Mouse (Mus musculus) limb, embryonic 14.5 days (tissue): Measurements from ENCODE around the gene Wap. TPM values are rescaled to one million over a fixed set of nuclear protein-coding genes. Genes with fewer than 3 reads are reported as not detected.

Source experiments
- ATAC-seq: fragments of 200-750 bp; cut with Nextera tagmentation; 2 replicates; pipeline ENCODE4 v1.8.0; 2017; ENCODE audit warnings: low read depth, moderate number of reproducible peaks, moderate TSS enrichment; ENCODE audit not compliant: low FRiP score
- DNase-seq: peaks from one replicate; pipeline ENCODE4 v3.0.0-alpha.2; 2015; ENCODE audit warnings: low spot score
- H3K27ac ChIP-seq: fragments of 300-500 bp; sonication (generic); replicated peaks from 2 replicates; pipeline ENCODE4 v1.5.1; 2014; ENCODE audit warnings: low read depth, mild to moderate bottlenecking, low read length, moderate library complexity, mixed read lengths
- H3K27me3 ChIP-seq: fragments of 300-500 bp; sonication (generic); 2 replicates; pipeline ENCODE4 v1.6.1; 2014; ENCODE audit warnings: low read length, mixed read lengths; ENCODE audit not compliant: control insufficient read depth, insufficient read depth
- H3K36me3 ChIP-seq: fragments of 300-500 bp; sonication (generic); 2 replicates; pipeline ENCODE4 v1.6.1; 2014; ENCODE audit warnings: mild to moderate bottlenecking, low read length, moderate library complexity, mixed read lengths; ENCODE audit not compliant: control insufficient read depth, insufficient read depth
- H3K4me1 ChIP-seq: fragments of 300-500 bp; sonication (generic); 2 replicates; pipeline ENCODE4 v1.6.1; 2014; ENCODE audit warnings: antibody characterized with exemption, low read length, mixed read lengths; ENCODE audit not compliant: control insufficient read depth, insufficient read depth
- H3K4me2 ChIP-seq: fragments of 300-500 bp; sonication (generic); replicated peaks from 2 replicates; pipeline ENCODE4 v1.6.1; 2014; ENCODE audit warnings: low read depth, mild to moderate bottlenecking, low read length, moderate library complexity; ENCODE audit not compliant: severe bottlenecking
- H3K4me3 ChIP-seq: fragments of 300-500 bp; sonication (generic); replicated peaks from 2 replicates; pipeline ENCODE4 v1.5.1; 2014; ENCODE audit warnings: low read length
- H3K9ac ChIP-seq: fragments of 300-500 bp; sonication (generic); 2 replicates; pipeline ENCODE4 v1.6.1; 2014; ENCODE audit warnings: mild to moderate bottlenecking, low read depth, low read length, moderate library complexity; ENCODE audit not compliant: severe bottlenecking
- H3K9me3 ChIP-seq: fragments of 300-500 bp; sonication (generic); 2 replicates; pipeline ENCODE4 v1.6.1; 2016; ENCODE audit warnings: low read length; ENCODE audit not compliant: control insufficient read depth
- POLR2A ChIP-seq: fragments of 200-500 bp; IDR thresholded peaks from 2 replicates; pipeline ENCODE4 v1.8.0; 2012; ENCODE audit warnings: inconsistent platforms, mild to moderate bottlenecking, moderate library complexity, borderline replicate concordance; ENCODE audit not compliant: insufficient read depth, insufficient read length; ENCODE audit errors: extremely low read depth
- WGBS: fragments of 180-500 bp; shearing (Covaris S2); extraction: QIAGEN DNeasy Blood & Tissue Kit; methylation state at CpG from one replicate; pipeline ENCODE4 v1.1.7; 2014; 5-methylcytosine and 5-hydroxymethylcytosine counted together
- polyA plus RNA-seq, 2 experiments: library from polyadenylated mRNA; depleted of rRNA in 1 of 2; stranded (reverse) in 1 of 2; unstranded in 1 of 2; fragments of >200 nt; fragmentation: Nextera tagmentation in 1 of 2; extraction: Ambion mirVana in 1 of 2; gene quantifications; 2 replicates each; pipeline versions ENCODE4 v1.2.1 to v1.2.3; 2012 to 2014

Wap gene
- polyA plus RNA-seq, 2 experiments = not detected

DNA sequence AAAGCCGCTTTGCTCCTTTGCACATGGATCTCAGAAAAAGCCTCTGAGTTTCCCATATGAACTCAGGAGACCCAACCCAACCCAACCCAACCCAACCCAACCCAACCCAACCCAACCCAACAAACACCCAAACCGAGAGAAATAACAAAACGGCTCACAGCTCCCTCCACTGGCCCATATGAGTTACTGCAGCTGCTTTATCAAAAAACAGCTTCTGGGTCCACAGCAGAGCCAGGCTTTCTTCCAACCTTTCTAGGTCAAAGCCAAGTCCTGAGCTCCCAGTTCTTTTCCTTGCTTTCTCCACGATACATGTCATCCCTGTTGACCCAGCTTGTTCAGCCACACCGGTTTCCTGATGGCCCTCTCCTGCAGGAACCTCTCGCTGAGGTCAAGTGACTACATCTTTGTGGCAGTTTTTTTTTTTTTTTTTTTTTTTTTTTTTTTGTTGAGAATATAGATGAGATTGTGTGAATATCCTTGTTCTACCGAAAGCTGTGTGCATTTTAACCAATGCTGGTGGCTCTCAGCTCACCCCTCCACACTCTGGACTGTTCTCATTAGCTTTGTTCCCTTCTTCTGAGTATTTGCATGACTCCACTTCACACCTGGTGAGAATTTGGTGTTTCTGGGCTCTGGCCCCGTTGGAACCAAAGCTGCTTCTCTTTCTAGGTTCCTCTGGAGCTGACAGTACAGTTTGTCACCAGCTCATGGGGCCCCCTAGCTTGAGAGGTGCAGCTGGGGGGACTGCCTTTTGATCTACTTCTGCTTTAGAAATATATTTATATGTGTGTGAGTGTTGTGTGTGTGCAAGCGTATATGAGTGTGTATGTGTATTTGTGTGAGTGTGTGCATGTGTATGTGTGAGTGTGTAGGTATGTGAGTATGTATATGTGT, 9.6 kb upstream of the Wap start:
- H3K27ac ChIP-seq = no peak overlapping the region
- no peaks in the 10 kb centered on the region for H3K4me1 ChIP-seq
- DNase-seq (no peak), ATAC-seq (no peak)
- no peak overlapping the region for H3K9ac ChIP-seq
- no peaks in the 10 kb centered on the region for H3K27me3 ChIP-seq
- no peaks in the 10 kb centered on the region for H3K36me3 ChIP-seq
- no peak overlapping the region for H3K4me2 ChIP-seq
- WGBS = 61% methylated on average over 9 of the region's 9 CpGs
- no peak for TF ChIP-seq POLR2A
- H3K4me3 ChIP-seq = no peak overlapping the region
- H3K9me3 ChIP-seq = no peaks in the 10 kb centered on the region

DNA sequence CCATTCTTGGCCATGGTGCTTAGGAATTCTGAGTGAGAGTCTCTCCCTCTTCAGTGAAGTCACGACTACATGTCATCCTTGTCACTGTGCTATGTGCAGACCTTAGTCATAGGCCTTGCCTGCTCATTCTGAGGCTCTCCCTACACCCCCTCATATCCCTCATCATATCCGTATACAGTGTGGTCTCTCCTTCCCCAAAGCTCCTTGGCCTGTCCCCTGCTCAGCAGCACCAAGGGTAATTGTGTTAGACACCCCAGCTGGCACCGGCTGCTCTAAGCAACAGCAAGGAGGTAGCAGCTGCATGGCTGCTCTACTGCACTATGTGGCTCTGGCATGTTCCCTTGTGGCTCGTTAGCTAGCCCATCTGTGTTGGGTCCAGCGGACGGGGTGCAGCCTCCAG, 6.1 kb upstream of the Wap start:
- H3K4me2 ChIP-seq = no peak overlapping the region
- TF ChIP-seq POLR2A = no peak
- no peaks in the 10 kb centered on the region for H3K27me3 ChIP-seq
- H3K9ac ChIP-seq = no peak overlapping the region
- no peaks in the 10 kb centered on the region for H3K36me3 ChIP-seq
- H3K27ac ChIP-seq = no peak overlapping the region
- H3K9me3 ChIP-seq = no peaks in the 10 kb centered on the region
- 68% methylated on average over 6 of the region's 6 CpGs for WGBS
- DNase-seq = peak; percentile 20
- no peak overlapping the region for H3K4me3 ChIP-seq
- peak; percentile 44; the same call in 1 of the 2 replicates for ATAC-seq
- H3K4me1 ChIP-seq = no peaks in the 10 kb centered on the region

DNA sequence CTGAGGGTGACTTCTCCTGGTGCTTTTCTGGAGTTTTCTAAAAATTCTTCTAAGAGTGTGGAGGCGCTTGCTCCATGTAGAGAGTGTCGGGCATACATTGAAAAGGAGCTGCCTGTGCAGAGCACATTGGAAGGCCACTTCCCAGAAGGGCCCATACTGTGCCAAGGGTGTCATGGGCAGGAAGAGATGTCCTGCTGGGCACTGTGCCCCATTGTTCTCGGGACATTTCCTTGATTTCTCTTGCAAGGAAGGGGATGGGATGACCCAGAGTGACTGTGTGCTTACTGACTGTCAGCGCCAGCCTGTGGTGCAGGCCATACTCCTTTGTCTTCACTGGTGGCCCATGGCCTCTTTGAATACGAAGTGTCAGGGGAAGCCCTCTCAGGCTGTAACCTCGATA, 635 bp upstream of the Wap start:
- Histone ChIP-seq H3K9ac (no peak overlapping the region), H3K4me2 (no peak overlapping the region), H3K36me3 (no peaks in the 10 kb centered on the region), H3K9me3 (no peaks in the 10 kb centered on the region), H3K4me1 (no peaks in the 10 kb centered on the region), H3K27ac (no peak overlapping the region), H3K4me3 (no peak overlapping the region), H3K27me3 (no peaks in the 10 kb centered on the region)
- WGBS = 72% methylated on average over 6 of the region's 6 CpGs
- DNase-seq = no peak
- ATAC-seq = no peak
- TF ChIP-seq POLR2A = no peak

DNA sequence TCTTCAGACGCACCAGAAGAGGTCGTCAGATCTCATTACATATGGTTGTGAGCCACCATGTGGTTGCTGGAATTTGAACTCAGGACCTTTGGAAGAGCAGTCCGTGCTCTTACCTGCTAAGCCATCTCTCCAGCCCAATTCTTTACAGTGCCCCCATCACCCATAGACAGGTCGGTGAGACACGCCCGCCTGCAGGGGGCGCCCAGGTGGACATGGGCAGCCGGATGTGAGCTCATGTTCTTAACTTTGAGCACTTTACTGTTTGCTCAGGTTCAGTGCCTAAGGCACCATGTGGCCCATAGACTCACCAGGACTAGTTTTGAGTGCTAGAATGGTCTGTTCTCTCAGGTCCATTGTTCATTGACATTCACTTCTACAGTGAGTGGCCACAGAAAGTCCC, 2.3 kb downstream of the Wap start:
- ATAC-seq (no peak), DNase-seq (no peak)
- TF ChIP-seq POLR2A = no peak
- no peak overlapping the region for H3K27ac ChIP-seq
- H3K36me3 ChIP-seq = no peaks in the 10 kb centered on the region
- H3K27me3 ChIP-seq = no peaks in the 10 kb centered on the region
- no peak overlapping the region for H3K9ac ChIP-seq
- H3K4me1 ChIP-seq = no peaks in the 10 kb centered on the region
- WGBS = 76% methylated on average over 8 of the region's 8 CpGs
- peaks cover 4% of the 10 kb centered on the region; the same call in 1 of the 2 replicates for H3K9me3 ChIP-seq
- H3K4me3 ChIP-seq = no peak overlapping the region
- no peak overlapping the region for H3K4me2 ChIP-seq

DNA sequence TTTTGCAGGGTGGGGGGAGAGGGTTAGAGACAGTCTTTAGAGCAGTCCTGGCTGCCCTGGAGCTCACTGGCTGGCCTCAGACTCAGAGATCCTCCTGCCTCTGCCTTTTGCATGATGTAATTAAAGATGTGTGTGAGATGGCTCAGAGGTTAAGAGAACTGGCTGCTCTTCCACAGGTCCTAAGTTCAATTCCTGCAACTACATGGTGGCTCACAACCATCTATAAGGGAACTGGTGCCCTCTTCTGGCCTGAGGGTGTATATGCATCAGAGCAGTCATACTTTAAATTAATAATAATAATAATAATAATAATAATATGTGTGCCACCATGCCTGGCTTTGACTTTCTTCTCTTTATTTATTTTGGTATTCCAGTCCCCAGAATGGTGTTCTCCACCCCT, 8.8 kb downstream of the Wap start:
- H3K4me1 ChIP-seq = peaks cover 10% of the 10 kb centered on the region
- H3K4me2 ChIP-seq = no peak overlapping the region
- H3K36me3 ChIP-seq = peaks cover 1% of the 10 kb centered on the region; the same call in 1 of the 2 replicates
- ATAC-seq (no peak), DNase-seq (no peak)
- no peak overlapping the region for H3K9ac ChIP-seq
- H3K9me3 ChIP-seq = peaks cover 4% of the 10 kb centered on the region; the same call in 1 of the 2 replicates
- no peaks in the 10 kb centered on the region for H3K27me3 ChIP-seq
- no peak overlapping the region for H3K4me3 ChIP-seq
- TF ChIP-seq POLR2A = no peak
- H3K27ac ChIP-seq = no peak overlapping the region
